Mouse (Mus musculus) erythroblast, embryonic 14.5 days (primary cell): Measurements from ENCODE around the gene Tmem108. TPM values are rescaled to one million over a fixed set of nuclear protein-coding genes. Genes with fewer than 3 reads are reported as not detected.

ENCODE experiments used
- H3K27me3 ChIP-seq: 2 replicates; pipeline ENCODE4 v1.6.1; 2012; ENCODE audit warnings: inconsistent platforms; ENCODE audit not compliant: control insufficient read depth
- H3K36me3 ChIP-seq: 2 replicates; pipeline ENCODE4 v1.6.1; 2012; ENCODE audit warnings: mild to moderate bottlenecking, inconsistent platforms; ENCODE audit not compliant: control insufficient read depth
- H3K4me1 ChIP-seq: 2 replicates; pipeline ENCODE4 v1.6.1; 2012; ENCODE audit warnings: inconsistent platforms; ENCODE audit not compliant: control insufficient read depth
- H3K4me3 ChIP-seq: replicated peaks from 2 replicates; pipeline ENCODE3; 2012; ENCODE audit warnings: moderate library complexity, mild to moderate bottlenecking, inconsistent platforms
- H3K9me3 ChIP-seq: 2 replicates; pipeline ENCODE4 v1.6.1; 2012; ENCODE audit warnings: low read length, inconsistent platforms, mixed read lengths; ENCODE audit not compliant: control insufficient read depth
- GATA1 ChIP-seq: IDR thresholded peaks from 2 replicates; pipeline ENCODE4 v1.6.1; 2012; ENCODE audit warnings: low read length, inconsistent platforms, mixed read lengths
- TAL1 ChIP-seq: IDR thresholded peaks from 3 replicates; pipeline ENCODE4 v1.6.1; 2012; ENCODE audit warnings: low read length, inconsistent platforms, mixed read lengths
- polyA plus RNA-seq: library from polyadenylated mRNA; stranded (reverse); fragments of >175 nt; gene quantifications from 2 replicates; pipeline ENCODE4 v1.2.3, GENCODE M21; 2012

Tmem108 gene
- polyA plus RNA-seq, 1 experiment: not detected

DNA sequence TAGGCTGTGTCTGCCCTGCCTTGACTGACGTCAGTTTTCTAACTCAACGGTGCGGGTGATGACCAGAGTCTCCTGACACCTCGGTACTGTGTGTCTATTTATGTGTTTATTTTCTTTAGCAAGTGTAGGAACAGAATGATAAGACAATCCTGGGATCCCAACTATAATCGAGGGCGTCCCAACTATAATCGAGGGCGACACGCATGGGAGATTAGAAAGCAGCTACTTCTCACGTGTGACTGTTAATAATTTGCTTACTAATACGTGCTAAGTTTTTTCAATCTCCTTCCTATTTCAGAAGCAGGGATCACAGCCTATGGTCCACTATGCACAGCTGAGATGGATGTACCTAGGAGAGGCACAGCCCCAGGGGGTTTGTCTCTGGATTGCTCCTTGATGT, 266.2 kb downstream of the Tmem108 start:
- no peak for TF ChIP-seq TAL1
- Histone ChIP-seq H3K9me3 (no peaks in the 10 kb centered on the region), H3K4me1 (peaks cover 9% of the 10 kb centered on the region), H3K27me3 (no peaks in the 10 kb centered on the region), H3K36me3 (no peaks in the 10 kb centered on the region), H3K4me3 (no peak overlapping the region)

- Histone ChIP-seq H3K27me3 (no peaks in the 10 kb centered on the region), H3K4me1 (peaks cover 9% of the 10 kb centered on the region), H3K36me3 (no peaks in the 10 kb centered on the region), H3K4me3 (peak overlapping the region; percentile 11), H3K9me3 (no peaks in the 10 kb centered on the region)
- no peak for TF ChIP-seq TAL1
- no peak for TF ChIP-seq GATA1
Observed at GRCm38 (mm10) chr9:103494346-103495020, 267.2 kb downstream of the Tmem108 start.

DNA sequence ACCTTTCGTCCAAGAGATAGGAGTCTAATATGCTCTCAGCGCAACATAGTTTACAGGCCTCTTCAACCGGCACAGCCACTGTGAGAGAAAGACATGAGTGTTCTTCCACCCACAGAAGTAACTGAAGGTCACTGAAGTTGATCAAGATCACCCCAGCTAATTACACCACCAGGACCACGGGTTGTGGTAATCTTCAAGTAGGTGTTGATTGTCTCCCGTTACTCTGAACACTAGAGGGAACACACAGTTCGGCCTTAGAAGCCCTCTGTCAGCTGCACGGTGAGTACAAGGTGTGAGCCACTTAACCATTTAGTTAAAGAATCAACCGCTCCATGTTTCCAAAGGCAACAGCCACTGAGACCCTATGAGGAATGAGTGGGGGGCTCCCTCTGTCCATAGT, 269.7 kb downstream of the Tmem108 start:
- H3K4me1 ChIP-seq: peaks cover 9% of the 10 kb centered on the region
- no peaks in the 10 kb centered on the region for H3K27me3 ChIP-seq
- H3K9me3 ChIP-seq: no peaks in the 10 kb centered on the region
- no peaks in the 10 kb centered on the region for H3K36me3 ChIP-seq
- no peak for TF ChIP-seq TAL1
- no peak overlapping the region for H3K4me3 ChIP-seq

- Histone ChIP-seq H3K4me3 (no peak overlapping the region), H3K9me3 (no peaks in the 10 kb centered on the region), H3K27me3 (no peaks in the 10 kb centered on the region), H3K36me3 (no peaks in the 10 kb centered on the region), H3K4me1 (peaks cover 9% of the 10 kb centered on the region)
- TF ChIP-seq GATA1 (no peak), TAL1 (no peak)
Observed at GRCm38 (mm10) chr9:103490439-103490838, 271.2 kb downstream of the Tmem108 start.

GRCm38 (mm10) chr9:103489883-103490282, 271.8 kb downstream of the Tmem108 start:
- Histone ChIP-seq H3K4me3 (no peak overlapping the region), H3K36me3 (no peaks in the 10 kb centered on the region), H3K4me1 (peaks cover 9% of the 10 kb centered on the region), H3K27me3 (no peaks in the 10 kb centered on the region), H3K9me3 (no peaks in the 10 kb centered on the region)
- no peak for TF ChIP-seq GATA1
- TF ChIP-seq TAL1: no peak

DNA sequence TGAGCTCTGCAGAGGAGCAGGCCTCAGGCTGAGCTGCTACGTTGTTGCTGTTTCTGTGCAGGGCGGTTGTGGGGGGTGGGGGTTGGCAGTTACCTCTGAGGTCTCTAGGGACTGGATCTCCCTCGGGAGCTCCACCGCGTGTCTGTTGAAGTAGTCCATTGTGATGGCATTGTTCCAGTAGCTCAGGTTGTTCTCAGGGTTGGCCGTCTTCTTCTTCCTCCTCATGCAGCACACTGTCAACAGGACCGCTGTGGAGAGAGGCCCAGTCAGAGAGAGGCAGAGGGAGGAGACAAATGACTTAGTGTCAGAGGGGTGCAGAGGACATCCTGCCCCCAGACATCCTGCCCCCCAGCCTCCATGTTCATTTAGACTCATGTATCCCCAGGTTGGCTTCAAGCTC, 272.5 kb downstream of the Tmem108 start:
- TF ChIP-seq GATA1 (no peak), TAL1 (no peak)
- no peaks in the 10 kb centered on the region for H3K36me3 ChIP-seq
- no peaks in the 10 kb centered on the region for H3K27me3 ChIP-seq
- H3K4me3 ChIP-seq: no peak overlapping the region
- H3K4me1 ChIP-seq: peaks cover 6% of the 10 kb centered on the region
- H3K9me3 ChIP-seq: no peaks in the 10 kb centered on the region

GRCm38 (mm10) chr9:103486262-103486661, 275.4 kb downstream of the Tmem108 start:
- H3K4me1 ChIP-seq: no peaks in the 10 kb centered on the region
- H3K27me3 ChIP-seq: no peaks in the 10 kb centered on the region
- no peaks in the 10 kb centered on the region for H3K36me3 ChIP-seq
- no peak for TF ChIP-seq GATA1
- TF ChIP-seq TAL1: no peak
- no peaks in the 10 kb centered on the region for H3K9me3 ChIP-seq
- no peak overlapping the region for H3K4me3 ChIP-seq

DNA sequence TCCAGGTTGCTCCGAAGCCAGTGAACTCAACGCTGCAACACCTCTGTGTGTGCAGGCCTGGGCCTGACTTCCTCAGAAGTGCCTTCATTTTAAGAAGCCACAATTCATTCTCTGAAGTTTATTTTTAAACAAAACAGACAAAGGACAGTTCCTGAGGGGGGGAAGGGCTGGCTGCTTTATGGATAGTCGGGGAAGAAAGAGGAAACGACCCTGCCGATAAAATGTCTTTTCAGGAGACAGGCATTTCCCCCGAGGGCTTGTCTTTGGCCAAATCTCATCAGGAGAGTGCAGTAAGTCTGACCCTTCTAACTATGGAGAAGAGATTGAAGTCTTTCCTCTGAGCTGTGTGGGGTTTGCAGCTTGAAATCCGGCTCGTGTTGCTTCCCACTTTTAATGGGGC, 276.0 kb downstream of the Tmem108 start:
- Histone ChIP-seq H3K27me3 (no peaks in the 10 kb centered on the region), H3K9me3 (no peaks in the 10 kb centered on the region), H3K4me3 (no peak overlapping the region), H3K36me3 (no peaks in the 10 kb centered on the region), H3K4me1 (no peaks in the 10 kb centered on the region)
- TF ChIP-seq TAL1 (no peak), GATA1 (no peak)

DNA sequence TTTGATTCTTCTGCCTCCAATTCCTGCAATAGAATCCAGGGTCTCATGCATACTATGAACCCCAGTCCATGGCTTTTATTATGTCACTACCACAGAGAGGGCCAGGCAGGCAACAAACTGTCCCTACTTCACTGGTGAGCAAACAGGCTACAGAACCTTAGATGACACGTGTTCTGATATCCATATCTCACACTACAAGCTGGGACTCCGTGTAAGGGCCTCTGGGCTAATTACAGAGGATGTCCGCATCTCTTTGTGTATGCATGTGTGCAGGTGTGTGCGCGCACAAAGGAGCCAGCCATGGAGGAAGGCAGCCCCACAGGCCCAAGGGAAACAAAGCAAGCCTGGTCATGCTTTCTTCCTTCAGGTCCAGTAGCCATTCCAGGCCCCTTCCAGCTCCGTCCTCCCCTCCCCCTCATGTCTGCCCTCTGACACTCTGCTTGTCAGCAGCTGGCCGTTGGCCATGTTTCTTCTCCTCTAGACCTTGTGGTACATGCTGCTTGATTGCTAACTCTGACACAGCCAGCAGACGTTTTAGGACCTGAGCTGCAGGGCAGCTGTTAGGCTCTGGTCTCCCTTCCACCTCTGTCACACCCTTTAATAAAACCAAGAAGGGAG, 280.9 kb downstream of the Tmem108 start:
- no peak for TF ChIP-seq TAL1
- TF ChIP-seq GATA1: no peak
- no peaks in the 10 kb centered on the region for H3K4me1 ChIP-seq
- no peaks in the 10 kb centered on the region for H3K9me3 ChIP-seq
- H3K36me3 ChIP-seq: no peaks in the 10 kb centered on the region
- H3K4me3 ChIP-seq: no peak overlapping the region
- H3K27me3 ChIP-seq: no peaks in the 10 kb centered on the region

DNA sequence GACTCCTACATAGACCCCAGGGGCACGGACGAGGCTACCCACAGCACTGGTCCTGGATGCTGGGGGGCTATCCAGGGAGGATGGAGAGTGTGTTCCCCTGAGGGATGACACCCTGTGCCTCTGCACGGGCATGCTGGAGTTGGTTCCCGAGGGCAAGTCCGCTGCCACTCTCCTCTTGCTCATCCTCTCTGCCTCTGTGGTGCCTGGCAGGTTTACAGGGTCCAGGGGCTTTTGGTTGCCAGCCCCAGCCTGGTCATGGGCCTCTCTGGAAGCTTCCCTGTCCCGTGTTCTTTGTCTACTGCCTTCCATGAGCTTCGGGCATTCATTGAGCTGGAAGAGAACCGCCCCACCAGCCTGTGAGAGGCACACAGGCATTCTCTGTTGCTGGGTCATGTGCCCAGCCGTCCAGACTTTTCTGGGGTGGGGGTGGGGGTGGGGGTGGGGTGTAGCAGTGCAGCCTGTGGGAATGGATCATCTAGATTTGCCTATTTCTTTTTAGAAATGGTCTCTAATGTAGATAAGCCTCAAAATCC, 281.5 kb downstream of the Tmem108 start, which contains the start of gene Bfsp2:
Gene Bfsp2 (minus strand): TSS at position 377 of the 533 bp plus-strand sequence.
- Histone ChIP-seq H3K27me3 (no peaks in the 10 kb centered on the region), H3K9me3 (no peaks in the 10 kb centered on the region), H3K4me1 (no peaks in the 10 kb centered on the region), H3K36me3 (no peaks in the 10 kb centered on the region), H3K4me3 (no peak within 1 kb of the TSS)
- TF ChIP-seq TAL1: no peak
- no peak for TF ChIP-seq GATA1
